In genomic region chr11:36152226-36152625, GRCm38 (mm10) we compare ENCODE assay signal across 8 mouse cellular contexts.
DNase-seq lines count a peak whose midpoint lies in the region; ATAC-seq lines count a peak whose summit lies in the region.

No protein-coding gene starts in this region.

- H3K36me3 ChIP-seq in limb, embryonic 11.5 days (ENCODE audit: control insufficient read depth, insufficient read depth, low read length), result no peaks in the 10 kb centered on the region
- H3K36me3 ChIP-seq in limb, embryonic 10.5 days, result no peaks in the 10 kb centered on the region
- no peaks in the 10 kb centered on the region for H3K36me3 ChIP-seq in embryonic facial prominence, embryonic 13.5 days
- H3K36me3 ChIP-seq in neural tube, embryonic 14.5 days (ENCODE audit: control insufficient read depth, insufficient read depth, low read length), result no peaks in the 10 kb centered on the region

- intact Hi-C loops in left cerebral cortex, postnatal 36 days (cut with DNase I), result no loop called here

- no peak overlapping the region for H3K27ac ChIP-seq in limb, embryonic 11.5 days (replicated peaks; ENCODE audit: low read depth, low read length)
- H3K27ac ChIP-seq in limb, embryonic 10.5 days, result no peak overlapping the region
- no peak overlapping the region for H3K27ac ChIP-seq in embryonic facial prominence, embryonic 13.5 days
- no peak overlapping the region for H3K27ac ChIP-seq in neural tube, embryonic 14.5 days (ENCODE audit: low read depth, low read length)

- DNase-seq in limb, embryonic 11.5 days (ENCODE audit: low spot score), result peak; percentile 28
- DNase-seq in limb, embryonic 10.5 days (ENCODE audit: low spot score), result no peak
- peak; percentile 23 to 43 for DNase-seq in kidney, postnatal 4 days
- DNase-seq in adrenal gland, adult 8-10 months, result no peak
- DNase-seq in left cerebral cortex, postnatal 36 days (ENCODE audit: low spot score in 2 of 2), result no peak

- H3K4me3 ChIP-seq in limb, embryonic 11.5 days (ENCODE audit: low read depth, low read length), result no peak overlapping the region
- H3K4me3 ChIP-seq in limb, embryonic 10.5 days, result no peak overlapping the region
- no peak overlapping the region for H3K4me3 ChIP-seq in embryonic facial prominence, embryonic 13.5 days
- H3K4me3 ChIP-seq in neural tube, embryonic 14.5 days (ENCODE audit: low read depth, low read length), result no peak overlapping the region

- 0 out of 2 replicates have a peak, but pooled peaks cover 6% of the 10 kb centered on the region for H3K4me1 ChIP-seq in limb, embryonic 11.5 days (ENCODE audit: control insufficient read depth, insufficient read depth, low read length)
- H3K4me1 ChIP-seq in limb, embryonic 10.5 days, result peaks cover 15% of the 10 kb centered on the region
- peaks cover 8% of the 10 kb centered on the region; the same call in 1 of the 2 replicates for H3K4me1 ChIP-seq in embryonic facial prominence, embryonic 13.5 days
- H3K4me1 ChIP-seq in neural tube, embryonic 14.5 days (ENCODE audit: control insufficient read depth, insufficient read depth, low read length), result no peaks in the 10 kb centered on the region

- 0 out of 2 replicates have a peak, but pooled peaks cover 2% of the 10 kb centered on the region for H3K27me3 ChIP-seq in limb, embryonic 11.5 days (ENCODE audit: control insufficient read depth, insufficient read depth, low read length)
- H3K27me3 ChIP-seq in limb, embryonic 10.5 days (ENCODE audit: low read depth, poor library complexity, severe bottlenecking), result peaks cover 20% of the 10 kb centered on the region
- H3K27me3 ChIP-seq in embryonic facial prominence, embryonic 13.5 days, result no peaks in the 10 kb centered on the region
- H3K27me3 ChIP-seq in neural tube, embryonic 14.5 days (ENCODE audit: control insufficient read depth, insufficient read depth, low read length), result no peaks in the 10 kb centered on the region

- peak overlapping the region; percentile 17; the same call in 1 of the 2 replicates for H3K4me2 ChIP-seq in limb, embryonic 11.5 days (ENCODE audit: low read depth, severe bottlenecking)
- H3K4me2 ChIP-seq in embryonic facial prominence, embryonic 13.5 days, result peak overlapping the region; percentile 40
- H3K4me2 ChIP-seq in neural tube, embryonic 14.5 days (ENCODE audit: low read depth, low read length), result no peak overlapping the region

- H3K9ac ChIP-seq in limb, embryonic 11.5 days (ENCODE audit: low read length), result no peak overlapping the region
- no peak overlapping the region for H3K9ac ChIP-seq in embryonic facial prominence, embryonic 13.5 days
- H3K9ac ChIP-seq in neural tube, embryonic 14.5 days (replicated peaks; ENCODE audit: low read depth, low read length), result no peak overlapping the region

- no peak for ATAC-seq in limb, embryonic 11.5 days (ENCODE audit: insufficient number of reproducible peaks, low FRiP score, low TSS enrichment, low read depth)
- ATAC-seq in embryonic facial prominence, embryonic 13.5 days (ENCODE audit: insufficient number of reproducible peaks, insufficient read depth, low FRiP score, low TSS enrichment, low read depth), result no peak
- peak; percentile 69 for ATAC-seq in neural tube, embryonic 14.5 days (ENCODE audit: low read depth)
- no peak for ATAC-seq in monocyte, adult 5-6 weeks (replicated peaks; ENCODE audit: insufficient number of reproducible peaks, low FRiP score, low TSS enrichment, poor library complexity, severe bottlenecking)

- WGBS in limb, embryonic 11.5 days, result 20% methylated on average over 6 of the region's 6 CpGs
- WGBS in limb, embryonic 10.5 days, result 21% methylated on average over 6 of the region's 6 CpGs
- WGBS in embryonic facial prominence, embryonic 13.5 days, result 12% methylated on average over 6 of the region's 6 CpGs
- 12% methylated on average over 6 of the region's 6 CpGs for WGBS in neural tube, embryonic 14.5 days

- no peaks in the 10 kb centered on the region for H3K9me3 ChIP-seq in limb, embryonic 11.5 days (ENCODE audit: control insufficient read depth, low read length)
- H3K9me3 ChIP-seq in limb, embryonic 10.5 days (replicated peaks), result no peaks in the 10 kb centered on the region
- H3K9me3 ChIP-seq in embryonic facial prominence, embryonic 13.5 days, result no peaks in the 10 kb centered on the region
- H3K9me3 ChIP-seq in neural tube, embryonic 14.5 days (ENCODE audit: control insufficient read depth, low read length), result no peaks in the 10 kb centered on the region

Comparison
In these comparisons a context has a peak if more than half of its experiments do, and no peak if none do; other contexts are left out.
1. DNase-seq: peak in limb, embryonic 11.5 days (single experiment) and kidney, postnatal 4 days (2 of 2); none in limb, embryonic 10.5 days (single experiment), adrenal gland, adult 8-10 months (single experiment) and left cerebral cortex, postnatal 36 days (0 of 2).